In genomic region chr1:97631843-97632470, GRCm38 (mm10) we compare ENCODE assay signal across 26 mouse cellular contexts. TPM values are rescaled to one million over a fixed set of nuclear protein-coding genes. Genes with fewer than 3 reads are reported as not detected.
DNase-seq lines count a peak whose midpoint lies in the region; ATAC-seq and TF ChIP-seq lines count a peak whose summit lies in the region.
"Had no signal": no experiment of that assay in that cellular context is flagged by ENCODE, and none has a peak within 500 bp of the region (broad histone marks: within the 10 kb centered on the region; RNA-seq: fewer than 3 reads in every experiment).

No protein-coding gene starts in this region.

- no peak for TF ChIP-seq CTCF in liver, postnatal 0 days (IDR thresholded peaks at IDR 0.05; ENCODE audit: low read depth)

- H3K9ac ChIP-seq in liver, embryonic 11.5 days (ENCODE audit: low read depth, low read length) = no peak overlapping the region
- no peak overlapping the region for H3K9ac ChIP-seq in liver, postnatal 0 days (replicated peaks)
- H3K9ac ChIP-seq in liver, embryonic 15.5 days = no peak overlapping the region
- H3K9ac ChIP-seq: embryonic facial prominence, embryonic 13.5 days; forebrain, embryonic 13.5 days; hindbrain, embryonic 15.5 days; limb, embryonic 12.5 days had no signal

- H3K27ac ChIP-seq in liver, embryonic 11.5 days (ENCODE audit: low read depth, low read length) = peak overlapping the region; percentile 68; the same call in 1 of the 2 replicates
- H3K27ac ChIP-seq in liver, postnatal 0 days (ENCODE audit: low read depth) = no peak overlapping the region
- peak overlapping the region; percentile 57; the same call in 1 of the 2 replicates for H3K27ac ChIP-seq in liver, embryonic 15.5 days (replicated peaks)
- H3K27ac ChIP-seq: embryonic facial prominence, embryonic 13.5 days; forebrain, embryonic 13.5 days; hindbrain, embryonic 10.5 days; hindbrain, embryonic 15.5 days; limb, embryonic 12.5 days had no signal

- WGBS in liver, embryonic 11.5 days = 63% methylated on average over 5 of the region's 5 CpGs
- 62% methylated on average over 5 of the region's 5 CpGs for WGBS in liver, postnatal 0 days (ENCODE audit: insufficient replicate concordance)
- WGBS in liver, embryonic 15.5 days (ENCODE audit: insufficient replicate concordance) = 38% methylated on average over 5 of the region's 5 CpGs

- H3K36me3 ChIP-seq in liver, embryonic 11.5 days (ENCODE audit: control insufficient read depth, insufficient read depth, low read length) = no peaks in the 10 kb centered on the region
- H3K36me3 ChIP-seq in liver, postnatal 0 days (replicated peaks; ENCODE audit: insufficient read depth, low read length) = peaks cover 4% of the 10 kb centered on the region; the same call in 1 of the 2 replicates
- H3K36me3 ChIP-seq in liver, embryonic 15.5 days (replicated peaks) = peaks cover 40% of the 10 kb centered on the region
- H3K36me3 ChIP-seq: embryonic facial prominence, embryonic 13.5 days; hindbrain, embryonic 15.5 days; limb, embryonic 12.5 days had no signal

- ATAC-seq in liver, embryonic 11.5 days (replicated peaks; ENCODE audit: low FRiP score) = no peak
- ATAC-seq in liver, postnatal 0 days = no peak
- 0 out of 2 replicates have a peak, but pooled peaks have one; percentile 34 for ATAC-seq in erythroblast, adult 5-6 weeks (replicated peaks; ENCODE audit: low FRiP score, poor library complexity, severe bottlenecking)
- ATAC-seq in liver, embryonic 15.5 days (ENCODE audit: insufficient read depth) = no peak
- ATAC-seq: forebrain, embryonic 13.5 days; inflammation-experienced regulatory T-cells, adult 6 months; lung, postnatal 0 days; Patski had no signal

- H3K4me3 ChIP-seq in liver, embryonic 11.5 days (ENCODE audit: low read depth, low read length) = no peak overlapping the region
- no peak overlapping the region for H3K4me3 ChIP-seq in liver, postnatal 0 days (ENCODE audit: low read depth, low read length)
- no peak overlapping the region for H3K4me3 ChIP-seq in liver, embryonic 15.5 days (replicated peaks)
- H3K4me3 ChIP-seq: embryonic facial prominence, embryonic 13.5 days; erythroblast, embryonic 14.5 days; forebrain, embryonic 13.5 days; hindbrain, embryonic 10.5 days; hindbrain, embryonic 15.5 days; limb, embryonic 12.5 days had no signal

- peak overlapping the region; percentile 30; the same call in 1 of the 2 replicates for H3K4me2 ChIP-seq in liver, embryonic 11.5 days
- no peak overlapping the region for H3K4me2 ChIP-seq in liver, postnatal 0 days (ENCODE audit: low read depth, low read length)
- H3K4me2 ChIP-seq in liver, embryonic 15.5 days = peak overlapping the region; percentile 7; the same call in 1 of the 2 replicates
- H3K4me2 ChIP-seq: embryonic facial prominence, embryonic 13.5 days; forebrain, embryonic 13.5 days; hindbrain, embryonic 15.5 days; limb, embryonic 12.5 days had no signal

- no peak for TF ChIP-seq EP300 in liver, postnatal 0 days (IDR thresholded peaks at IDR 0.05; ENCODE audit: low read depth)

- no peak for DNase-seq in liver, embryonic 11.5 days (ENCODE audit: low spot score)
- DNase-seq in liver, postnatal 0 days = no peak
- DNase-seq in right cerebral cortex, adult 18-20 months = no peak
- DNase-seq in frontal cortex, adult 2 months (ENCODE audit: extremely low spot score in 1 of 2, low spot score in 1 of 2) = no peak
- DNase-seq: adrenal gland, postnatal 25 days; B cell, adult 2 months; cerebellum, adult 11-12 months; cerebellum, adult 9-11 months; heart, postnatal 14 days; kidney, postnatal 25 days; lung, adult 18-20 months; lung, postnatal 4 days; midbrain, embryonic 14.5 days; right cerebral cortex, postnatal 14 days; thymus, postnatal 4 days had no signal

- H3K4me1 ChIP-seq in liver, embryonic 11.5 days (replicated peaks; ENCODE audit: control insufficient read depth, insufficient read depth, low read length) = peaks cover 5% of the 10 kb centered on the region; the same call in 1 of the 2 replicates
- H3K4me1 ChIP-seq in liver, postnatal 0 days (ENCODE audit: insufficient read depth) = no peaks in the 10 kb centered on the region
- peaks cover 26% of the 10 kb centered on the region for H3K4me1 ChIP-seq in liver, embryonic 15.5 days (replicated peaks)
- H3K4me1 ChIP-seq: embryonic facial prominence, embryonic 13.5 days; limb, embryonic 12.5 days had no signal

- no peaks in the 10 kb centered on the region for H3K9me3 ChIP-seq in liver, embryonic 11.5 days (ENCODE audit: control insufficient read depth, low read length)
- H3K9me3 ChIP-seq in liver, postnatal 0 days (ENCODE audit: low read length) = no peaks in the 10 kb centered on the region
- no peaks in the 10 kb centered on the region for H3K9me3 ChIP-seq in liver, embryonic 15.5 days (replicated peaks)
- H3K9me3 ChIP-seq: embryonic facial prominence, embryonic 13.5 days; forebrain, embryonic 13.5 days; hindbrain, embryonic 10.5 days; hindbrain, embryonic 15.5 days; limb, embryonic 12.5 days had no signal

- H3K27me3 ChIP-seq in liver, embryonic 11.5 days (replicated peaks; ENCODE audit: control insufficient read depth, insufficient read depth, low read length) = no peaks in the 10 kb centered on the region
- H3K27me3 ChIP-seq in liver, postnatal 0 days (ENCODE audit: insufficient read depth, low read length) = no peaks in the 10 kb centered on the region
- no peaks in the 10 kb centered on the region for H3K27me3 ChIP-seq in liver, embryonic 15.5 days
- H3K27me3 ChIP-seq: embryonic facial prominence, embryonic 13.5 days; forebrain, embryonic 13.5 days; hindbrain, embryonic 15.5 days; limb, embryonic 12.5 days; Patski had no signal

RNA-seq across cellular contexts. Expression of gene D1Ertd622e, which starts 29.9 kb away (rescaled TPM):
- polyA plus RNA-seq in liver, embryonic 11.5 days (2014; fragmentation: Nextera tagmentation; extraction: Ambion mirVana) = 37.8 and 43.3 TPM in 2 replicates
- polyA plus RNA-seq in liver, postnatal 0 days (2015; fragmentation: Nextera tagmentation; extraction: Ambion mirVana) = 21.2 and 23.8 TPM in 2 replicates
- 59.6 and 64.9 TPM in 2 replicates for total RNA-seq in erythroblast, adult 5-6 weeks (2015; ENCODE audit: low replicate concordance)
- 55.3 and 93.8 TPM in 2 replicates for total RNA-seq in erythroblast, adult 5-6 weeks (2017; ENCODE audit: low replicate concordance)
- 48.0 and 49.8 TPM in 2 replicates for polyA plus RNA-seq in liver, embryonic 15.5 days (2015; fragmentation: Nextera tagmentation; extraction: Ambion mirVana)
- polyA plus RNA-seq in frontal cortex, adult 2 months (2012; rRNA removed) = 54.9 and 58.6 TPM in 2 replicates
